Mouse (Mus musculus): ENCODE measurements at regions not wholly inside any gene's neighbourhood (a gene's known extent, or its start where the extent isn't known, plus 50 kb on each side); places are given as distances from the start of the nearest gene placed in this dataset.

GRCm38 (mm10) chr1:125156093-125156492 lies 279.4 kb downstream of the Actr3 start:
- in situ Hi-C loops (cut with MboI, MseI) = no loop called here

GRCm38 (mm10) chr1:125149817-125150216 lies 285.7 kb downstream of the Actr3 start:
- in situ Hi-C loops (cut with MboI, MseI) = no loop called here

DNA sequence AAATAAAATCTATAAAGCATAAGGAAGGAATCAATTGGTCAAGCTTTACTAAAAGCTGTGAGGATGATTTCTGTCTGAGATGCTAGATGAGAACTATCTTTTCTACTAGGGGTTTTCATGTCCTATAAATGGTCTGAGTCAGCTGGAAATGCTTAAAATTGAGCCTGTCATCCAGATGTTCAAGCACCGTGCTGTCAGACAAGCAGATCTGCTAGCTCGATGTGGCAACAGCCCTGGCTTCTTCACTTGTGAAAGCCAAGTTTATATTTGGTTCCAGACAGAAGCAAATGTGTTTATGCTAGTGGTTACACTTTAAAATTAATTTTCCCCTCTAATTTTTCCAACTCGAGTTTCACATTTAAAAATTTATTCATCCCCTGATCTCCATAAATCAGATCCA lies 311.7 kb downstream of the Actr3 start:
- in situ Hi-C loops (cut with MboI, MseI) = no loop called here

GRCm38 (mm10) chr1:125100596-125100995 lies 334.9 kb downstream of the Actr3 start:
- in situ Hi-C loops (cut with MboI, MseI) = loop anchor here (10.0 kb wide), 1 partner anchor 624 kb away; no protein-coding TSS in a partner anchor

GRCm38 (mm10) chr1:125084906-125085305 lies 350.6 kb downstream of the Actr3 start:
- in situ Hi-C loops (cut with MboI, MseI) = no loop called here

GRCm38 (mm10) chr1:125039572-125040326 lies 395.8 kb downstream of the Actr3 start:
- in situ Hi-C loops (cut with MboI, MseI) = no loop called here

DNA sequence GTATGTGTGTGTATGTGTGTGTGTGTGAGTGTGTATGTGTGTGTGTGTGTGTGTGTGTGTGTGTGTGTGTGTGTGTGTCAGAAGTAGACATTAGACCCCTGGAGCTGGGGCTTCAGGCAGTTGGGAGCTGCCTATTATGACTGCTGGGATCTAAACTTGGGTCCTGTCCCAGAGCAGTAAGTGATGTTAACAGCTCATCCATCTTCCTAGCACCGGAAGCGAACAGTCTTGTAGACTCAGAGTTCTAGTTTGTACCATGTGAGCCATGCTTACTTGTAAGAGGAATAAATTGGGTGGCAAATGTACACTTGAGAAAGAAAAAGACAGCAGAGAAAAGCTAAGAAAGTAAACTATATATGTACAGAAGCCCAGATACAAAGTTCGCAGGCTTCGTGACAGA lies 422.2 kb downstream of the Actr3 start:
- in situ Hi-C loops (cut with MboI, MseI) = no loop called here

- in situ Hi-C loops (cut with MboI, MseI) = no loop called here
These were observed 423.6 kb downstream of the Actr3 start for GRCm38 (mm10) chr1:125011893-125012292.

GRCm38 (mm10) chr1:124997577-124997976 lies 437.9 kb downstream of the Actr3 start:
- in situ Hi-C loops (cut with MboI, MseI) = no loop called here

DNA sequence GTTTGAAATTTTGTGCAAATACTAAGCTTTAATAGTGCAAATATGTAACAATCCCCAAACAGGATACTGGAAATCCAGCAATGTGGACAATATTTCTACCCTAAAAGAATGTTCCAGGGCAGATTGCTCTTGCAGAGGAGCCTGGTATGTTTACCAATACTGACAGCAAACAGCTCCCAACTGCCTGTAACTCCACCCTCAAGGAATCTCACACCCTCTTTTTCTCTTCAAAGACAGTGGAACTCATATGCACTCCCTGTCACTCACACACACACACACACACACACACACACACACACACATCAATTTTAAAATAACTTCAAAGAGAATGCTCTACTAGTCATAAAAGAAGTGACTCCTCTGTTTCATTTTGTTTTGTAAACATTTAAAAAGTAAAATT lies 484.7 kb downstream of the Actr3 start:
- in situ Hi-C loops (cut with MboI, MseI) = no loop called here

GRCm38 (mm10) chr1:124904373-124904772 lies 531.2 kb downstream of the Actr3 start:
- in situ Hi-C loops (cut with MboI, MseI) = no loop called here

GRCm38 (mm10) chr1:124871148-124871547 lies 564.4 kb downstream of the Actr3 start:
- in situ Hi-C loops (cut with MboI, MseI) = no loop called here

DNA sequence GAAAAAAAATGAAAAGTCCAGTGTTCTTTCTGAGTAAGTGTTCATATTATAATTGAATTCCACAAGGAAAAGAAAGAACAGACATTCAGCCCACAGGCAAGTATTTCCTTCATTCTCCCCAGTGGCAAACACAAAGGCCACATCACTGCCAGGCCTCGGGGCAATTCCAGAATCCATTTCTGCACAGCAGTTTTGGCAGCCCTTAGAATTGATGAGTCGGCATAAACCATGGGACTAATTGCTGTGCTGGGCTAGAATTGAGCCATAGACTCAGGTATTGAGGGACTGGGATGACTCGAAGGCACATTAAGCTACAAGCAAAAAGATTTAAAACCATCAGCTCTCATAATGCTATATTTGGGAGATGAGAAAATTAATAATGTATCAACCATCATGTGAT lies 569.3 kb downstream of the Actr3 start:
- in situ Hi-C loops (cut with MboI, MseI) = no loop called here

- in situ Hi-C loops (cut with MboI, MseI) = no loop called here
These were observed 589.8 kb downstream of the Actr3 start for GRCm38 (mm10) chr1:124845681-124846080.

DNA sequence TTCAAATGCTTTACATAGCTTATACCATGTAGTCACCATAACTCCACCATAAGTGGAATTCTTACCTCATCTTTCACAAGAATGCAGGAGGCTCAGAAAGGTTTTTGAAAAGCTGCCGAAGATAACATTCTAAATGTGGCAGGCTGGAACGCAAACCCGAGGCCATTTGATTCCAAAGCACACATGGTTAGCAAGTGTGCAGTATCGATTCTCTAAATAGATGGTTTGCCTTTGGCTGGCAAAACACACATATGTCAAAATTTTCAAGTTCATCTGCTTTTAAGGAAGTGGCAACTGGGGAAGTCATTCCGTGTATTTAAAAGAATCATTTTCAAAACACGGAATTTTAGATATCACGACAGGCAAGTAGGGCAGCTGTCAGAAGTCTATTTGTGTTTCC lies 609.8 kb downstream of the Actr3 start:
- in situ Hi-C loops (cut with MboI, MseI) = no loop called here

DNA sequence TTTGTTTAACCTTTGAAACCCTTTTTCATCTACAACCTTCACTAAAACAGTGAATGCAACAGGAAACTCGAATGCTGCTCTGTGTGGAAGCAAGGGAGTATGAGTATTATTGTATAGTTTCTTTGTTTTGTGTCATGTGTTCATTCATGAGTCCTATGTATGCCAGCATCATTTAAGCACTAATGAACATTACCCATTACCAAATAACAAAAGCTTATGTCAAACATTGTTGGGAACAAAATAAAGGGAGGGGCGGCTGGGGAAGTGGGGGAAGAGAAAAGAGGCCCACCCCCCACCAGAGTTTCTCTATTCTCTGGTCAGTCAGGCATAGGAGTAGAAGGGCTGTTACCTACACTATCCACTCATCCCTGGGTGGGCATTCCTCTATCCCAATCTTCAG lies 642.5 kb downstream of the Actr3 start:
- in situ Hi-C loops (cut with MboI, MseI) = no loop called here

DNA sequence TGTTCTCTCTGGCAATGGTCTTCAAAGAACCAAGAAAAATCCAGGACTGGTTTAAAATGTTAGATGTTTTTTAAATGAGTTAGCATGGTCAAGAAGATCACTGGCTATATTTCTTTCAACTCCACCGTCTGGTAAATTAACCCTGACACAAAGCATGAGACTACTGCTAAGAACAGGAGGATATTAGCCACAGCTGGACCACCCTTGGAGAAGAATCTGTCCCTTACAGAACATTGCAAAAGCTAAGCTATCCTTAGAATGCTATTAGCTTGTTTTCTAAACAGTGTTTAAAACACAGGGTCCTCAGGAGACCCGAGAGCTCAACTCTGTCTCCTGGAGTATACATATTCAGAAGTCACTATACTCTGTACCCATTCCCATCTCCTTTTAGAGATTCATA lies 644.9 kb downstream of the Actr3 start:
- in situ Hi-C loops (cut with MboI, MseI) = no loop called here

- in situ Hi-C loops (cut with MboI, MseI) = no loop called here
These were observed 645.4 kb downstream of the Actr3 start for GRCm38 (mm10) chr1:124790130-124790529.

DNA sequence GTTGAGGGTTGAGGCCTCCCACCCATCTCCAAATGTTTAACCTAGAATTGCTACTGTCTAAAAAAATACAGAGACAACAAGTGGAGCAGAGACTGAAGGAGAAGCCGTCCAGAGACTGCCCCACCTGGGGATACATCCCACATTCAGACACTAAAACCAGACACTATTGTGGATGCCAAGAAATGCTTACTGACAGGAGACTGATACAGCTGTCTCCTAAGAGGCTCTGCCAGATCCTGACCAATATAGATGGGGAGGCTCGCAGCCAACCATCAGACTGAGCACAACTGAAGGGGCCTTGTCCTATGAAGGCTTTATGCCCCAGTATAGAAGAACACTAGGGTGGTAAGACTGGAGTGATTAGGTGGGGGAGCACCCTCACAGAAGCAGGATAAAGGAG lies 652.5 kb downstream of the Actr3 start:
- in situ Hi-C loops (cut with MboI, MseI) = no loop called here

DNA sequence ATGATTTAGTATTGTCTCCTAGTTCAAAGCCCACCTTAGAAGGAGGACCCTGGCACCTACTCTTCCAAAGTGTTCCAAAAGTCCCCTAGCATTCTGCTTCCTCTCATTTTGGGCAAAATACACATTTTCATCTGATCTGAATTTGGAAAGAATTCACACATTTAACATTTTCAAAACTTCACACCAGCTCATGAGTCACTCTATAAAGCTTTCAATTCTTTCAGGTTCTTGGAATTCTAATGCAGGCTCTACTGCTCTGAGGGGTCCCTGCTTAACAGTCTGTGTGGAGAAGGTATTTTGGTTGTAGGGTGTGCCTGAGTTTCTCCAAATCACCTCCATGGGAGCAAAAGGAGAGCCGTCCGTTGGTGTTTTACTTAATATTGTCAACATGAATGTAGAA lies 657.8 kb downstream of the Actr3 start:
- in situ Hi-C loops (cut with MboI, MseI) = no loop called here

DNA sequence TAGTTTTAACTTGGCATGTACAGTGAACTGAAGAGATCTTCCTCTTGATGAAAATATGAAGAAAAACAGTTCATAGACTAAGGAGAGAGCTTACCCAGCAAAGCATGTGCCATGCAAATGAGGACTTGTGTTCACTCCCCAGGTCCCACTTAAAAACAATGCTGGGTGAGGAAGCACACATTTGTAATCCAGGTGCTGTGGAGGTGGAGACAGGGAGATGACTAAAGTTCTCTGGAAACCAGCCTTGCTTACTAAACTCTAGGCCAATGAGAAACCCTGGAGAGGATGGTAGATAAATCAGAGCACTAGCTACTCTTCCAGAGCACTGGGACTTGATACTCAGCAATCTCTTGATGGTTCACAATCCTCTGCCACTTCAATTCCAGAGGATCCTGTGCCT lies 678.8 kb downstream of the Actr3 start:
- in situ Hi-C loops (cut with MboI, MseI) = no loop called here

- in situ Hi-C loops (cut with MboI, MseI) = no loop called here
These were observed 694.4 kb upstream of the Dpp10 start for GRCm38 (mm10) chr1:124739777-124740176.

DNA sequence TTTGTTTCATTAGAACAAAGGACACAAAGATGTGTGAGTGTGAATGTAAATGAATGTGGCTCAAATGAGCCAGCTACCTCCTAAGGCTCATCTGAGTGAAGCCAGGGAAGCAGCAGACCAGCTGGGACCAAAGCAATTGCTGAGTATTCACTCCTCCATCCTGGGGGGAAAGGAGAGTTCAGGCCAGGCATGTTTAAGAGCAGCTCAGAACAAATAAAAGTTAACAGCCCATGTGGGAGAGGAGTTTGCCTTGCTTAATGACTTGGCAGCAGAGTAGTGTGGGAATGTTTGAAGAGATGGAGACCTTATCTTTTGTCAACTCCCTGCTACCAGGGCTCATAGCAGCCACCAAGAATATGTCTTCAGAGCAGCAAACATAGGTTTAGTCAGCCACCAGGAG lies 685.0 kb upstream of the Dpp10 start:
- in situ Hi-C loops (cut with MboI, MseI) = no loop called here

- in situ Hi-C loops (cut with MboI, MseI) = no loop called here
These were observed 672.7 kb upstream of the Dpp10 start for GRCm38 (mm10) chr1:124718065-124718464.

Measured in T-helper 1 cell (primary cell).